Mouse (Mus musculus) ovary, postnatal 10 days (tissue): ENCODE measurements at regions not wholly inside any gene's neighbourhood (a gene's known extent, or its start where the extent isn't known, plus 50 kb on each side); places are given as distances from the start of the nearest gene placed in this dataset.
"Not testable (repeated sequence)": the region's sequence is repeated elsewhere in the genome, so short reads cannot be mapped to it uniquely, and the experiment has no call there.

Source experiments
- DNase-seq: peaks from one replicate; pipeline ENCODE4 v3.0.0; 2022; ENCODE audit warnings: low spot score

DNA sequence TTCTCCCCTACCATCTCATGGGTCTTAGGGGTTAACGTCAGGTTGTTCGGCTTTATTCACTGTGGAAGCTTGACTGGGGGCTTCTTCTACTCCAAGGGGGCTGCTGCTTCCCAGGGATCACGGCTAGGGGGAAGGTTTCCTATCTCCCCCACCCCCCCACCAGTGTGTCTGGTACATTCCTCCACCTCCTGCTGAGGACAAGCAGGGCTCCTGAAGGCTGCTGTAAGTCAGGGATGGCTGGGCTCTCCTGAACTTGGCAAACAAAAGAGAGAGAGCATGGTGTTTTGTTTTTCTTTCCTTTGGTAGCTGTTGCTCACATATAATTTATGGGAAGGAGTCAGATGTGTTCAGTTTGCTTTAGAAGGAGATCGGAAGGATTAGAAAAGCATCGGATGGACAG is 54.7 kb upstream of the Commd3 start:
- no peak for DNase-seq

DNA sequence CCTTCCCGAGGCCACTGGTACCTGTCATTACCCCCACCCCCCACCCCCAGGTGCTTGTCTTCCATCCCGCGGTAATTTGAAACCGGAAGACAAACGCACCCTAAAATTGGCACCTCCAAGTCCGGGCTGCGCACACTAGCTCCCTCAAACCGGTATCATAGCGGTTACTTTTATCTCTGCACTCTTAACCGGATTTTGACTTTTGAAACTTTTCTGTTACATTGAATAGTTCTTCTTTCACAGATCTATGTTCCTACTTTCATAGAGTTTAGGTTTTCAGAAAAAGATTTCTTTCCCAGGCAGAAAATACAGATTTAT is 62.4 kb upstream of the Commd3 start:
- no peak for DNase-seq

DNA sequence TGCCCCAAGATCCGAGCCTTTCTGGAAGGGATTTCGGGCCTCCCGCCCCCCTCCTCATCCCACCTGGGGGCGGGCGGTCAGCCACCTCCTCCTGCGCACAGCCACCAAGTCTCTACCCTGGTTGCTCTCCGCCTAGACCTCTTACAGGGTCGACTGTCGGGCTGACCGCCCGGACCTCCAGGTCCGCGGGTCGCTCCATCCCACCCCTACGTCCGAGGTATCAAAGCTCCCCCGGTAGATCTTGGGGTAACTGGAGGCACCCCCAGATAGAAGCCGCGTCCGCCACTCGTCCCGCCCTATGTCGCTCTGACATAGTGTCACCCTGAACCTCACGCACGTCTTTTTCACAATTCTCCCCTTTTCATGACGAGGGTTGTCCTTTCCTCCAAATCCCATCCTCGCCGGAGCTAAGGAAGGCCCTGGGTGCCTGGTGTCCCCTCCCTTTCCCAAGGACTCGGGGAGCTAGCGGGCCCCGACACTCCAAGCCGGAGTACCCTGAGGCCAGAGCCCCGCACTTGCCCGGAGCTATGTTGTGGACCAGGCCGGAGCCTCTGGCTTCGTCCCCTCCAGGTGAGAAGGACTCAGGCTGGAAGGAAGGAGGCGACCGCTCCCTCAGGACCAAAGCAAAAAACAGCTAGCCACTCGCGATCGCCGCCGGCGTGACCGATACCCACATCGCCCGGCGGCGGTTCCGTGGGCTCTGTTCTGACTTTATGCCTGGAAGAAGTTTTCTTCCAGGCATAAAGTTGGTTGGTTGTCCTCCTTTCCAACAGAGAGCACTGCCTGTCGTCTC is 62.9 kb upstream of the Commd3 start:
- DNase-seq, result peak; percentile 6

DNA sequence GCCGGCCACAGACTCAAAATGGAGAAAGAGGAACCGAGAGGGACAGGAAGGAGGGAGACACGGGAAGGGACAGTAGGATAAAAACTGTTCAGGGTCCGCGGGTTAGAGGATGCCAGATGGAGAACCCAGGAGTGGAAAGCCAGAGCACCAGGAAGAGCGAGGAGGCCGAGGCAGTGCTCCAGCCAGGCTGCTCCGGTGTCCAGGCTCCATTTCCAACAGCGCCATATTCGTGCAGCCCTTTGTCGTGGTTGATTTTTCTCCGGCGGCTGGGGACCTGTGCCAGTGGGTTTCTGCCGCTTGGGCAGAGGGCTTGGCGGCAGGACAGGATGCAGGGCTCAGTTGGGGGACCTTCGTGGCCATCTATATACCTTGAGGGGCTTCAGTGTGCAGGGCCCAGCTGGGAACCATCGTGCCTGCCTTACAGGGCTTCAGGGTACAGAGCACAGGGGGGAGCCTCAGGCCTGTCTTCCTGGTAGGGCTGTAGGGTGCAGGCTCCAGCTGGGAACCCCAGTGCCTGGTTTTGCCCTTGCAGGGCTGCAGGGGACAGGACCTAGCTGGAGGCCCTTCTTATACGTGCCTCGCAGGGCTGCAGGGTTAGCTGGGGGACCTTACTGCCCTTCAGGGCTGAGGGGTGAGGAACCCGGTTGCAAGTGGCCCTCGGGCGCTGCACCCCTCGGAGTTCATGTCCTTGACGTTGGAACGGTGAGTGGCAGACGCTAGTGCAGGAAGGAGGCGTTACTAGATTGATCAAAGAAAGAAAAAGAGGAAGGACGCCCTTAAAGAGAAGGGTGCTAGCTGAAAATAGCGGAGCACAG is 63.7 kb upstream of the Commd3 start:
- peak; percentile 24 for DNase-seq

DNA sequence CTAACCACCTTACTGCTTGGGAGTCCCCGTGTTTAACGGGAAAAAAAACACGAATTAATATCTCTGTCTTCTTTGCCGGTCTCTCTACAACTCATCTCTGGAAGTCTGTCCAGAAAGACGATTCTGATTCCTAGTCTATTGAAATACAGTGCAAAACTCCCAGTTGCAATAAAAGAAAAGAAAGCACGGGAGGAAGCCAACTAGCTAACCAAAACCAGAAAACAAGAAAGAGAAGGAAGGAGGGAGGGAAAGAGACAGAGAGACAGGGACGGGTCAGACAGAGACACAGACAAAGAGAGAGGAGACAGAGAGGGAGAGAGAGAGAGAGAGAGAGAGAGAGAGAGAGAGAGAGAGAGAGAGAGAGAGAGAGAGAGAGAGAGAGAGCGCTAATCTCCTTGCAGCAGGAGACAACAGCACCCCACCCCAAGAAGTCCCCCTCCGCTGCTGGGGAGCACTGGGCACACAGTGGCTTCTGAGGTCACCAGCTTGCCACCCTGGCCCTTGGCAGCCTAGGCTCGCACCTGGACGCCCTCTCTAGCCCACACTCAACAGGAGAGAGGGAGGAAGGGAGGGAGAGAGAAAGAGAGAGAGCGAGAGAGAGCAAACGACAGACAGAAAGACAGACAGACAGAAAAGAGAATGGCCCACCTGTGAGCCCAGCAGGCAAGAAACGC is 64.5 kb upstream of the Commd3 start:
- DNase-seq, result no peak

DNA sequence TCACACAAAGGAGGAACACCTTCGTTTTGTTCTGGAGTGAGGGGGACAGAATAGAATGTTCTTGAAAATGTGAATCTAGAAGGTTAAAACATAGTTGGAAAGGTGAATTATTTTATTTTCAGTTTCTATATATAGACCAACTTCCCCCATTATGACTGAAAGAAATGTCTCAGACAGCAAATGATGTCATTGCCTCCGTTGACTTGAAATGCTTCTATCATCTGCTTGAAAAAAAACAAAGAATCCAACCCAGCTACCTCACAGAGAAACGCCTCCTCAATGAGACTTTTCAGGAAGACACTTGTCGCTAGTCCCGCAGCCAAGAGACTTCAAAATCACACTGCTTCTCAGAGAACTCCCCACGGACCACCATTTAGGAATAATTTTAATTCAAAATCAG is 65.1 kb upstream of the Commd3 start:
- no peak for DNase-seq

DNA sequence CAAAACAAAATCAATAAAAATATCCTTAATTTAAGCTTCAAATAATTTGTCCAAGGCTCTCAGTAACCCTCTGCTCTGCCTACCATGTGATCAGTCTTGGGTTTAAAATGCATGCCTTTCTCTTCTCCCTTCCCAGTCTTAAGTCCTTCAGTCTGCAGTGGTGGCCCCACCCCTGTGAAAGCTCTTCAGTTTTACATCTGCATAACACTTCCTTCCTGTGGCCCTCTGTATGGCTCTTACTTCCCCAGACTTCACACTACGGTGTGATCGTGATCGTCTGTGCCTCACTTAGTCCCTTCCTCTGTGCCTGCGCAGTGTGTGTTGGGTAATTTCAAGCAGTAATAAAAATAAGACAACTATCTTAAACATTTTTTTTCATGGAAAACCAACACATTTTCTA is 80.0 kb upstream of the Commd3 start:
- DNase-seq, result no peak

DNA sequence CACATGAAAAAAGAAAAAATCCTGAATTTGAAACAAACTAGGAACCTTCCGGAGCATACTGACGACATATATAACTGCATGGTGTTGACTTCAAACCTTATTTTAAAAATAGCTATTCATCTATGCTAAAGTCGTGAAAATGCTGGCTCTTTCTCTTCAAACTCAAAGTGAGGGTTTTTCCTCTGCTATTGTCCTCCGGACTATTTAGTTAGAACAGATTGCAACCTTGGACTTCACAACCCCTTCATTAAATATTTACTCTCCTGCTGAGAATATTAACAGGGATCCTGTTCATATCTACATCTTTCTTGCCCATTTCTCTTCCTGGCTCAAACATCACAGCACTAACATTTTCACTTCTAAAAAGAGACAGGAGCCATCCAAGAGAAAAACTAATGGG is 84.0 kb upstream of the Commd3 start:
- no peak for DNase-seq

DNA sequence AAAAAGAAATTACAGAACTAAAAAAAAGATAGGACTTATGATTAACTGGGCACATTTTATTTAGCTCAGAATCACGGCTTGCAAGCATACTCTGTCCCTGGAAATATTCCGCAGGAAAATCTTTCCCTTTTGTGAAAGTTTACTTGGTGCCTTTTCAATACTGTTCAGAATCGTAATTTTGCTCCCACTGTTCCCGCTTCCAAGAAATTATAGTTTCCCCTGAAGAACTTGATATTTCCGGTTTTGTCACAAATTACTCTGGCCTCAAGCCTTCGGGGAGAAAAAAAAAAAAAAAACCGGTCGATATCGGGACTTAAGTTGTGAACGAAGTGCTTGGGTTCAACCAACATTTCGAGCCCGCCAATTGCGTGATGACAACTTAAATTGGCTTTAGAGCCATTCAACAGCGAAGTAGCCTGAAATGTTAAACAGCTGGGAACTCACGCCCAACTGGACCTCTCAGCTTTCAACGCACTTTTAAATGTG is 84.4 kb upstream of the Commd3 start:
- DNase-seq, result peak; percentile 2

DNA sequence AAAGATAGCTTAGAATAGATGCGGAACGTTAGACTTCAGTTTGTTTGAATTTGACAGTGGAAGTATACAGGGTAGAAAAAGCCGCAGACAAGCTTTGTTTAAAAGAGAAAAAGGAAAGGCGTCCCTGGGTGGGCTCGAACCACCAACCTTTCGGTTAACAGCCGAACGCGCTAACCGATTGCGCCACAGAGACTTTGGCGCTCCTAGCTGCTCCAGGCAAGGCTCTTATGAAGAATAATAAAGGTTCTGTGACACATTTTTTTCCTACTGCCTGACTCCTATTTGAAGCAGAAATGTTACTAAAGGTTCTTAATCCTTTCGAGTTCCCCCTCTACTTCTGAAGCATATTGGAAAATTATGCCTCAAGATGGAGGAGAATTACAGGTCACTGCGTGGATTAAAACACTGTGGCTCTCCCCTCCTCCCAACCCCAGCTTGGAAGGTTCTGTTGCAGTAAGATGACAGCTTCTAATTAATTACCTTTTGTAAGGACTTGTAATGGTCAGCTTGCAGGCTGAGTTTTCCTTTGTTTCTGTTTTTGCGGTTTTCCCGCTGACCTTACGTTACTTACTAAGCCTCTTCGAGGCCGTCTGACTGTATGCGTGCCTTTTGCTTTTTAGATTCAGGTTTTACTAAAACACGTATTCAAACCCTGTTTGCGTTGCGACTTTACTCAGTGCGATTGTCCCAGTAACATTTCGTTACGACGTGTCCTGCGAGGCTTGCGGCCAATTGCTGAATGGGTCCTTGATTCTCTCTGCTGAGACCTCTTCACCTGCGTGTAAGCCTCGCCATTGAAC is 85.1 kb upstream of the Commd3 start:
- peak; percentile 73 for DNase-seq

DNA sequence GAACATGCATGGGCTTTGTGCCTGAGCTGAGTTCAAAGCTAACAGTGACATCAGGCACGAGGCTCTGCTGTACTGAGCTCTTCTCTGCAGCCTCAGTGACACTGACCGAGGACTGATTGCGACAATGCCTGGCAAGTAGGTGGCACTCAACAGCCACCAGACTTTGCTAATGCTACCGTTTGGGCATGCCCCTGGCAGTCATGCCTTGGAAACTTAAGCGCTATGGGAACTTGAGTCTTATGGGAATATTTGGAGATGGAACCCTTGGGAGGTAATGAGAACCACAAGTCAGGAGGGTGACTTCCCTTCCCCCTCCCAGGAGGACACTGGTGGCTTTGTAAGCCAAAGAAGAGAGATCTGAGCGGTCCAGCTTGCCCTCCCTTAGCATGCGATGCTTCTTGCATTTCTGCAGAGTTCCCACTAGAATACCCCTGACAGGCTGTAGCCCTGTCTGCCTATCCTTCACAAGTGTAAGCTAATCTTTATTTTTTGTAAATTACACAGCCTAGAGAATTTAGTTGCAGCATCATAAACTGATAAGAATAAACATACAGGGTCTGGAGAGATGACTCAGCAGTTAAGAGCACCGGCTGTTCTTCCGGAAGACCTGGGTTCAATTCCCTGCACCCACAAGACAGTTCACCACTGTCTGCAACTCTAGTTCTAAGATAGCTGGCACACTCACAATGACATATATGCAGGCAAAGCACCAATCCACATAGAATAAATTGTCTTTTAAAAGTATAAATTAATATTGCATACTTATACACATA is 86.4 kb upstream of the Commd3 start:
- no peak for DNase-seq

DNA sequence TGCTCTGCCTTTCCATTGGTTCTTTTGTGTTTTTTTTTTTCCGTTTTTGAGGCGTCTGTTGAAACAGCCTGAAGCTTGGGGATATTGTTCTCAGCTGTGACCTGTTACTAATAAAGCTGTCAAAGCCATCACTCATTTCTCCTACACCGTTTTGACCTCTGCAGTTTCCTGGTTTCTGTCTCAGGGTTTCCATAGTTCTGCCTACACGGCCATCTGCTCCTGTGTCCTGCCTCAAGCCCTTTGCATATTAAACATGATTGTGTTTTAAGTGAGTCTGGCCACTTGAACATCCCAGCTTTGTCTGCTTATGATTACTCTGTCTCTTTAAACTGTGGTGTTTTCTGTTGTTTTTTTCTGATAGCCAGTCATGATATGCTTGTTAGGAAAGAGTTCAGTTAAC is 114.1 kb upstream of the Commd3 start:
- no peak for DNase-seq

DNA sequence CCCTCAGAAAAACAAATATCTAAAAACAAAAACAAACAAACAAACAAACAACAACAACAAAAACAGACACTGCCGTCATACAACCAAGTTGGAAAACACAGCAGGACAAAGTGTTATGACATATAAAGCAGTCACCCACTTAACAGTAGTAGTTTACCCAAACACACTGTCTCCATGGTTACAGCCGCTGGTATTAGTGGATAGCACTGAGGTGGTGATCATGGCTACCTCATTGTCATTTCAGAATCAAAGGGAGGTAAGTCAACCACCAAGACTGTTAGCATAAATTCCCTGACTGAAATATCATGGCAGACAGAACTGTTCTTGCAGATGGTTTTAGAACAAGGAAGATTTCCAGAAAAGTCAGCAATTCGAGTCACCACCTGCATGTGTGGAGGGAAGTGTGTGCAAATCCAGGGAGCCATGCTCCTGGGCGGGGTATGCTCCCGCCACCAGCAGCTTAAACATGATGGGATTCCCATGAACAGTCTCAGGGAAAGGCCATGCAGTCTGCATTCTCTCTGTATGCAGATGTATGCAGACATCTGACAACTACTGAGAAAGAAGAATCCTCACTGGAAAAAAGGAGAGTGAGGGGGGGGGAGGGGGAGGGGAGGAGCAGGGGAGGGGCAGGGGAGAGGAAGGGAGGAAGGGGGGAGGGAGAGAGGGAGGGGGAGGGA is 124.1 kb upstream of the Commd3 start:
- DNase-seq, result no peak

DNA sequence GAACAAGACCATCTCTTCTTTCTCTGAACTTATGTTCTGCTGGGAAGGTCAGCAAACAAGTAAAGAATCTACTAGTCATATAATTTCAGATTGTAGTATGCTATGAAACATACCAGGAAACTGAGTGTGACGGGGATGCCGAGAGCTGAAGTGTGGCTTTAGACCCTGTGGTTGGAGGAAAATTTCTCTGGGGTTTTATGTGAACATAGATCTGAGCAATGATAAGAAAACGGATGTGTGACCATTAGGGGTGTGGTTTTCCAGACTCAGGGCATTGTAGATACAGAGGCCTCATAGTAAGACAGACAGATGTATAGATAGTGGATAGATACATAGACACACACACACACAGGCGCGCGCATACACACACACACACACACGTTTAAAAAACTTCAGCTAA is 131.8 kb upstream of the Dnajc1 start:
- no peak for DNase-seq

DNA sequence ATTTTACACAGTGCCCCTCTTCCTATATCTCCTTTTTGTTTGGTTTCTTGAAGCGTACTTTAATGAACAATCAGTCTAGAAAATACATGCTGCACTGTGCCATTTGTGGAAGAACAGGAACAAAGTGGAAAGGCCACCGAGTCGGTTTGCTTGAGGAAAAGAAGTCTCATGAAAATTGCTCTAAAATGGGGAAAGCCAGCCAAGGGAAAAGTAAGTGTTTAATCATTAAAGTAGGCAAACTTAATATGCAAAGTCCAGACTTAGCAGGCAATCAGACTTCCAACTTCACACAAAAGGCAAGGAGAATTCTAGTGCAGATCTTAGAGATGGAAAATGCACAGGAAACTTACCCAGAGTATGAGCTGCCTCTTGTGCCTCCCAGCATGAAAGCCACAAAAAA is 131.3 kb upstream of the Dnajc1 start:
- no peak for DNase-seq

DNA sequence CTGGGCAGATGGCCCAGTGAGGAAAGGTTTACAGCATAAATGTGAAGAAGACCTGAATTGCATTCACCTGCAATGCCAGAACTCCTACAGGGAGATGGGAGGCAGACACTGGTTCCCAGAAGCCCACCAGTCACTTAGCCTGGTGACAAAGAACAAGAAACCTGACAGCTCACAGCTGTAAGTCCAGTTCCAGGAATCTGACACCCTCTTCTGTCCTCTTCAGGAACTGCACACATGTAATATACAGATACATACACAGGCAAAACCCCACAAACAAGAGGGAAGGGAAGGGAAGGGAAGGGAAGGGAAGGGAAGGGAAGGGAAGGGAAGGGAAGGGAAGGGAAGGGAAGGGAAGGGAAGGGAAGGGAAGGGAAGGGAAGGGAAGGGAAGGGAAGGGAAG is 120.8 kb upstream of the Dnajc1 start:
- DNase-seq, result no peak

DNA sequence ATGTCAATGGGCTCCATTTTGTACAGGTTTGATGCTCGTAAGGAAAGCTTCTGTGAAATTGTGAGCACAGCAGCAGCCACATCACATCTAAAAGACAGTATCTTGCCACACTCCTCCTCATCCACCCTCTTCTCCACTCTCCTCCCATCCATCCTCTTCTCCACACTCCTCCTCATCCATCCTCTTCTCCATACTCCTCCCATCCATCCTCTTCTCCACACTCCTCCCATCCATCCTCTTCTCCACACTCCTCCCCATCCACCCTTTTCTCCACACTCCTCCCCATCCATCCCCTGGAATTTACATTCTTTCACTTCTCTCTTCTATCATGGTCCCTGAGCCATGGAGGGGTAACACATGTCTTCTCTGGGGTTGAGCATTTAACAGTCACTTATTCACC is 116.7 kb upstream of the Dnajc1 start:
- DNase-seq, result no peak

DNA sequence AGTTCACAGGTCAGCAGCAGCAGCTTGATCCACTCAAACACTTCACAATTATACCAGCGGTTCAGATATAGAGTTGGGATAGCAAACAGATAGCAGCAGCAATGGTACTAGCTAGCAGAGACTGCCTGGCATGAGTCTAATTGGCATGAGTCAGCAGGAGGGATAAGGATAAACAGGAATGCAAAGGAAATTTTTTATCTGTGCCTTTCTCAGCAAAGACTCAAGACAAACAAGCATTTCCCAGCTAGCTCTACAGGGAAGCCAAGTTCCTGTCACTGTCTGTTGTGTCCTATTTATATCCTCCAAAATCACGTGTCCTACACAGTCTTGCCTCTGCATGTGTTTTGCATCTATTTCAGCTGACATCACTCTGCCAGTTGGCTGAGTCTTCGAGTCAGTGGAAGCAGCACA is 80.7 kb upstream of the Dnajc1 start:
- no peak for DNase-seq

DNA sequence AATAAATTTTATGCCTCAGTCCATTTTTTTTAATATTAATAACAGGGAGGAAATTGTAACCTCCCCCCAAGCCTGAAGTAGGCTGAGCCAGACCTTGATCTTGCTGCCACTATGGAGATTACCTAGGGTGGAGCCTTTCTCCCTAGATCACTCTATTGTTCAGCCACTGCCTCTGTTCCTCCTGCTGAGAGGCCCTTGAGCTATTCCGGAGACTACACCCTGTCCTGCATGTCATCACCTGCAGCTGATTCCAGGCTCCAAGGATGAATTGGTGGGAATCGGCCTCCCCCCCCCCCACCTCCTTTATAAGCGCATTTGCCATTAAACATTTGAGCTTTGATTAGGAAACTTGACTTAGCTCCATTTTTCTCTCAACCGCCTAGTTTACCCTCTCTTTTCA is 68.3 kb upstream of the Dnajc1 start:
- DNase-seq, result no peak

DNA sequence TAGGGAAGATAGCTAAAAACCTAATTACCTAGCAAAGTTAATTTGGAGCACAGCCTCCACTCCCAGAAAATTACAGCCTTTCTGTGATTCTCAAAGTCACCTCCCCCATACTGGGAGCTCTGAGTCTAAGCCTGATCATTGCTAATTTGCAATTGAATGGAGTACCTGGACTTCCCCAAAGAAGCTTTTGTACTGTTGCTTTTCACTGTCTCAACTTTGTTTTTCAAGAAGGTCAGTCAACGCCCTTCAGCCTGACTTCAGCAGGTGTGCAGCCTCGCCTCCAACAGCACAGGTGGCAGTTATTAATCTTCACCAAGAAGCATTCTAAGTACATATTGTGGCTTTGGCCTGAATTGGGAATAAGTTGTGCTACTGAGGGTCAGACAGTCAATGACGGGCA is 67.7 kb upstream of the Dnajc1 start:
- DNase-seq, result not testable (repeated sequence)

DNA sequence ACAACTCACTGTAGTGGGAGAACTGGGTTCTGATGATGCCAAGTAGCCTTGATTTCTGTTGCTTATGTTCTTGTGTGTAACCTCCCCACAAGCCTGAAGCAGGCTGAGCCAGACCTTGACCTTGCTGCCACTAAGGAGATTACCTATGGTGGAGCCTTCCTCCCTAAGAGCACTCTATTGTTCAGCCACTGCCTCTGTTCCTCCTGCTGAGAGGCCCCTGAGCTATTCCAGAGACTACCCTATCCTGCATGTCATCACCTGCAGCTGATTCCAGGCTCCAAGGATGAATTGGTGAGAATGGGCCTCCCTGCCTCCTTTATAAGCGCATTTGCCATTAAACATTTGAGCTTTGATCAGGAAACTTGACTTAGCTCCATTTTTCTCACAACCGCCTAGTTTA is 60.8 kb upstream of the Dnajc1 start:
- DNase-seq, result not testable (repeated sequence)
